Mouse (Mus musculus): Measurements from ENCODE around the gene Nhej1. TPM values are rescaled to one million over a fixed set of nuclear protein-coding genes. Genes with fewer than 3 reads are reported as not detected.

The Nhej1 gene
- polyA plus RNA-seq, 1 experiment from 2014 or later = 10.2 TPM

DNA sequence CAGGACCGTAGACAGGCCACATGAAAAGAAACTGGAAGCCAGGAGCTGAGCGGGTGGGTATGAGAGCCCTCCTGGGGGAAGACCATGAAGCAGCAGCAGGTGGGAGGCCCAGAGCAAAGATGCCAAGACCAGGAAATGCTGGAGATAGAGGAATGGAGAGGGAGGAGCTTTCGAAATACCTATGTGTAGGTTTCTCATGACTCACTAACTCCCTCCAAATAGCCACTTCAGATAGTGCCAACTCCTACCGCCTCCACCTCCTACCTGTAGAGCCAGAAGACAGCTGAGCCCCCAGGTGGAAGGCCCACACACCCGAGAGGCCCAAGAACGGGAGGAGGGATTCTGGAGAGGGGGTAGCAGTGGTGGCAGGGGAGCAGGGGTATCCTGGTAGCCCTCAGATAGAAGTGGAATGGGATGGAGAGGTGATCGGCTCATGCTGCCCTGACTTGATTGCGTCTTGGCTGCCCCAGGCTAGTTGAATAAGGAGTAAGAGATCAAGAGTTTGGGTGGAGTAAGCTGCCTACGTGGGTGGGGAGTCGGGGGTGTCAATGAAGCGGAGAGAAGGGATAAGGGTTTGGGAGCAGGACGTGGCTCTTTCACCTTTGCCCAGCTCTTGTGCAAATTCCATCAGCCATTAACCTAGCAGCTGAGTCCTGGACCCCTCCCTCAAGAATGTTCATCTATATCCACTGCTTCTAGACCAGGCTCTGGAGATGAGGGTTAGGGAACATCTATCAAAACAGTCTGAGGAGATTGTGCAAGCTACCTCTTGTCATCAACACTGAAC is 8.6 kb upstream of the Nhej1 start, which contains the start of gene Slc23a3:
Slc23a3 (minus strand) TSS at position 470 of the 787 bp plus-strand sequence.
- Histone ChIP-seq H3K4me3 (ENCODE audit: low read length) (no peak within 1 kb of the TSS), H3K36me3 (ENCODE audit: control insufficient read depth, insufficient read depth, low read length) (peaks cover 21% of the 10 kb centered on the region), H3K27ac (ENCODE audit: low read length) (no peak within 1 kb of the TSS), H3K4me2 (ENCODE audit: low read depth, low read length) (no peak within 1 kb of the TSS), H3K27me3 (replicated peaks; ENCODE audit: control insufficient read depth, insufficient read depth, low read length) (no peaks in the 10 kb centered on the region), H3K9ac (ENCODE audit: low read depth, low read length) (no peak within 1 kb of the TSS), H3K9me3 (ENCODE audit: control insufficient read depth, low read length) (no peaks in the 10 kb centered on the region), H3K4me1 (ENCODE audit: control insufficient read depth, insufficient read depth, low read length) (peaks cover 3% of the 10 kb centered on the region; the same call in 1 of the 2 replicates)
- no peak for ATAC-seq
- WGBS = 53% methylated on average over 12 of the region's 12 CpGs

DNA sequence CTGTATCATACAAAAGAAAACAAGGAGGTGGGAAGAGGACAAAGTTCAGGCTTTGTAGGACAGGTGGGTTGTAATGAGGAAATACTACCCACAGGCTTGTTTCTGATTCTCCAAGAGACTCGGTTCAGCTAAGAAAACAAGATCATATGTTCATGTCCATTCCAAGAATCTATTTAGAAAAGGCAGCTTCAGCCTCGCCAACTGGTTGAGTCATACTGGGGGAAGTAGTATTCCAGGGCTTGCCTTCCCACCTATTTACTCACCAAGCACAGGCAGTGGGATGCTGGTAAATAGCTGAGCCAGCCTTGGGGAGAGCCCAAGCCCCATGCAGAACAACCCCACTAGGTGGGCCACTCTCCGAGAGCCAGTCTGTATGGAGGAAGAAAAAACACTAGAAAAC is 3.6 kb upstream of the Nhej1 start:
- ATAC-seq = no peak
- H3K9ac ChIP-seq (ENCODE audit: low read depth, low read length) = no peak overlapping the region
- no peaks in the 10 kb centered on the region for H3K9me3 ChIP-seq (ENCODE audit: control insufficient read depth, low read length)
- H3K36me3 ChIP-seq (ENCODE audit: control insufficient read depth, insufficient read depth, low read length) = no peaks in the 10 kb centered on the region
- peaks cover 5% of the 10 kb centered on the region for H3K4me1 ChIP-seq (ENCODE audit: control insufficient read depth, insufficient read depth, low read length)
- WGBS = 66% methylated on average over 3 of the region's 3 CpGs
- no peak overlapping the region for H3K4me3 ChIP-seq (ENCODE audit: low read length)
- no peak overlapping the region; the same call in 1 of the 2 replicates for H3K27ac ChIP-seq (ENCODE audit: low read length)
- H3K27me3 ChIP-seq (replicated peaks; ENCODE audit: control insufficient read depth, insufficient read depth, low read length) = no peaks in the 10 kb centered on the region
- no peak overlapping the region for H3K4me2 ChIP-seq (ENCODE audit: low read depth, low read length)

DNA sequence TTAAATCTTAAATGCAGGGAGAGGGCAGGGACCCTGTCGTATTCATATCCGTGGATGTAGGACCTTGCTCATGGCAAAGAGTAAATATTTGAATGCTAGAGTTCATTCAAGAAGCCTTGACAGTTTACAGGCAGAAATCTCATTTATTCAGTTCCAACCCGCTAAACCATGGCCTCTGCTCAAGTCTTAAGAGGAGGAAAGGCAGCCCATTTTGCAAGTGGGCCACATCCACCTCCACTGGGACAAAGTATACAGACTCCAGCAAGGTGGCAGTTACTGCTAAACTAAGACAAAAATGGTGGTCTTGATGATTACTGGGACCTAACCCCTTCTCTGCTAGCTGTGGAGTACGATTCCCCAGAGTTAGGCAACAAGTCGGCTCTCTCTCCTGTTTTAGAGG is 418 bp upstream of the Nhej1 start:
- H3K4me2 ChIP-seq (ENCODE audit: low read depth, low read length) = peak overlapping the region; percentile 51
- peaks cover 5% of the 10 kb centered on the region for H3K4me1 ChIP-seq (ENCODE audit: control insufficient read depth, insufficient read depth, low read length)
- H3K36me3 ChIP-seq (ENCODE audit: control insufficient read depth, insufficient read depth, low read length) = no peaks in the 10 kb centered on the region
- peak overlapping the region; percentile 99 for H3K27ac ChIP-seq (ENCODE audit: low read length)
- peak overlapping the region; percentile 66 for H3K4me3 ChIP-seq (ENCODE audit: low read length)
- no peaks in the 10 kb centered on the region for H3K27me3 ChIP-seq (replicated peaks; ENCODE audit: control insufficient read depth, insufficient read depth, low read length)
- no peaks in the 10 kb centered on the region for H3K9me3 ChIP-seq (ENCODE audit: control insufficient read depth, low read length)
- no peak; the same call in 1 of the 2 replicates for ATAC-seq
- WGBS = 28% methylated on average over 5 of the region's 5 CpGs
- H3K9ac ChIP-seq (ENCODE audit: low read depth, low read length) = peak overlapping the region; percentile 80

DNA sequence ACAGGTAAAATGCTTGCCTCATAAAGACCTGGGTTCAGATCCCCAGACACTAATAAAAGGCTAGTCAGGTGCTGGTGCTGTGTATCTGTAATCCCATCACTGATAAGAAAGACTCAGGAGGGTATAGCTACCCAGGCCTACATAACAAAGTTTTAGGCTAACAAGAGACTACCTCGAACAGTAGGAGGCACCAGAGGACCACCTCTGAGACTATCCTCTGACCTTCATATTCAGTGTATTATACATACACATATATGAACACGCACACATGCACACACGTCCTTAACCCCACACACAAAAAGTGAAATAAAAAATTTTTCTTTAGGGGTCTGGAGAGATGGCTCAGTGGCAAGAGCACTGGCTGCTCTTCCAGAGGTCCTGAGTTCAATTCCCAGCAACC is 2.8 kb downstream of the Nhej1 start:
- Histone ChIP-seq H3K4me2 (ENCODE audit: low read depth, low read length) (no peak overlapping the region), H3K9ac (ENCODE audit: low read depth, low read length) (no peak overlapping the region), H3K27me3 (replicated peaks; ENCODE audit: control insufficient read depth, insufficient read depth, low read length) (no peaks in the 10 kb centered on the region), H3K27ac (ENCODE audit: low read length) (no peak overlapping the region), H3K9me3 (ENCODE audit: control insufficient read depth, low read length) (no peaks in the 10 kb centered on the region), H3K36me3 (ENCODE audit: control insufficient read depth, insufficient read depth, low read length) (no peaks in the 10 kb centered on the region), H3K4me1 (ENCODE audit: control insufficient read depth, insufficient read depth, low read length) (peaks cover 5% of the 10 kb centered on the region), H3K4me3 (ENCODE audit: low read length) (no peak overlapping the region)
- WGBS = 82% methylated on average over 3 of the region's 3 CpGs
- ATAC-seq = no peak

DNA sequence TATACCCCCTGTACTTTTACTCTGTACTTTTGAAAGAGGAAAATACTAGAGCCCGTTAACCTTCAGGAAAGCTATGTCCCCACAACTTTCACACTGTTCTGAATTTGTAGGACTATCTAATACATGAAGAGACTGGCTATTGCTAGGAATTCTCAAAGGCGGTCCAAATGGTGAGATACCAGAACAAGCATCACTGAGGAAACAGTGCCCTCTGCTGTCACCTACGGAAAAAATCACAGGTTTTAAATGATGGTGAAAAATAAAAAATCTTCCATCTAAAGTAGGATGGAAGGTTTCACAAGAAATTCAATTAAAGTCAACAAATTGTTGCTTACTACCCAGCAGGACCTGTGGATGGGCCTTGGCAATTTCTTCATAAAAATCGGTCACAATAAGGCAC is 72.9 kb downstream of the Nhej1 start:
- no peak overlapping the region for H3K9ac ChIP-seq (ENCODE audit: low read depth, low read length)
- no peaks in the 10 kb centered on the region for H3K9me3 ChIP-seq (ENCODE audit: control insufficient read depth, low read length)
- no peak; the same call in 1 of the 2 replicates for ATAC-seq
- H3K4me2 ChIP-seq (ENCODE audit: low read depth, low read length) = no peak overlapping the region
- no peak overlapping the region for H3K4me3 ChIP-seq (ENCODE audit: low read length)
- H3K27me3 ChIP-seq (replicated peaks; ENCODE audit: control insufficient read depth, insufficient read depth, low read length) = no peaks in the 10 kb centered on the region
- no peak overlapping the region for H3K27ac ChIP-seq (ENCODE audit: low read length)
- 25% methylated on average over 4 of the region's 4 CpGs for WGBS
- H3K36me3 ChIP-seq (ENCODE audit: control insufficient read depth, insufficient read depth, low read length) = no peaks in the 10 kb centered on the region
- H3K4me1 ChIP-seq (ENCODE audit: control insufficient read depth, insufficient read depth, low read length) = no peaks in the 10 kb centered on the region

DNA sequence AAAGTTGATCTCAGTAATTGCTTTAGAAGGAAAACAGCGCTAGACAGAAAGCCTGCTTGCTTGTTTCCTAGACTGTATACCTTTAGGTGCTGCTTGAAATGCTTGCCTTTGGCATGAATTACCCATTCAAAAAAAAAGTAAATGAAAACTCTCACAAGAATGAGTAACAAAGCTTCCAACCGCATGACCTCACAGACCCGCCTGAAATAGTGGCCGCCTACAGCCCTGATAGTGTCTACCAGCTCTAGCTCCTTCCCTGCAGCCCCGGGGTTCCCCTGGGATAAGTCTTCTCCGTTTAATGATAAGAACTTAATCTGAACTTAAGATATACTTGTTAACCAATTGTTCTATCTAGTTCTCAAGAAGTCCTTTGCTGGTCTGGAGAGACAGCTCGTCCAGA is 73.6 kb downstream of the Nhej1 start:
- no peak for ATAC-seq
- H3K9ac ChIP-seq (ENCODE audit: low read depth, low read length) = no peak overlapping the region
- H3K4me3 ChIP-seq (ENCODE audit: low read length) = no peak overlapping the region
- H3K9me3 ChIP-seq (ENCODE audit: control insufficient read depth, low read length) = no peaks in the 10 kb centered on the region
- no peak overlapping the region for H3K4me2 ChIP-seq (ENCODE audit: low read depth, low read length)
- H3K36me3 ChIP-seq (ENCODE audit: control insufficient read depth, insufficient read depth, low read length) = no peaks in the 10 kb centered on the region
- no peaks in the 10 kb centered on the region for H3K27me3 ChIP-seq (replicated peaks; ENCODE audit: control insufficient read depth, insufficient read depth, low read length)
- 59% methylated on average over 7 of the region's 7 CpGs for WGBS
- H3K4me1 ChIP-seq (ENCODE audit: control insufficient read depth, insufficient read depth, low read length) = no peaks in the 10 kb centered on the region
- no peak overlapping the region for H3K27ac ChIP-seq (ENCODE audit: low read length)

DNA sequence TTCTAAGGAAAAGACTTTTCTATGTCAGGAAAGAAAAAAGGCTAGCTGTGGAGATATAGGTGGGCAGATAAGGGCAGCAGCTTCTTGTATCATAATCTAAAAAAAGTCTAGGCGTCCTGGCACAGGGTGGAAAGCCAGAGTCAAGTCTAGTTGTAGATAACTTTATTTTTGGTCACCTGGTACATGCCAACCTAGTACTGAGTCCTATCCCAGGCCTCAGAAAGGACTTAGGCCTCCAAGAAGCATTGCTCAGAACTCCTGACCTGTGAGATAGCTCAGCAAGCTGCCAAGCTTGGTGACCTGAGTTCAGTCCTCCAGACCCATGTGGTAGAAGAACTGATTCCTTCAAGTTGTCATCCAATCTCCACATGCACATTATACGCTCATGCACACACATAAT is 76.4 kb downstream of the Nhej1 start:
- Histone ChIP-seq H3K36me3 (ENCODE audit: control insufficient read depth, insufficient read depth, low read length) (no peaks in the 10 kb centered on the region), H3K9ac (ENCODE audit: low read depth, low read length) (no peak overlapping the region), H3K4me1 (ENCODE audit: control insufficient read depth, insufficient read depth, low read length) (no peaks in the 10 kb centered on the region), H3K27me3 (replicated peaks; ENCODE audit: control insufficient read depth, insufficient read depth, low read length) (no peaks in the 10 kb centered on the region), H3K4me2 (ENCODE audit: low read depth, low read length) (no peak overlapping the region), H3K27ac (ENCODE audit: low read length) (no peak overlapping the region), H3K9me3 (ENCODE audit: control insufficient read depth, low read length) (no peaks in the 10 kb centered on the region), H3K4me3 (ENCODE audit: low read length) (no peak overlapping the region)
- 78% methylated on average over 2 of the region's 2 CpGs for WGBS
- ATAC-seq = no peak

DNA sequence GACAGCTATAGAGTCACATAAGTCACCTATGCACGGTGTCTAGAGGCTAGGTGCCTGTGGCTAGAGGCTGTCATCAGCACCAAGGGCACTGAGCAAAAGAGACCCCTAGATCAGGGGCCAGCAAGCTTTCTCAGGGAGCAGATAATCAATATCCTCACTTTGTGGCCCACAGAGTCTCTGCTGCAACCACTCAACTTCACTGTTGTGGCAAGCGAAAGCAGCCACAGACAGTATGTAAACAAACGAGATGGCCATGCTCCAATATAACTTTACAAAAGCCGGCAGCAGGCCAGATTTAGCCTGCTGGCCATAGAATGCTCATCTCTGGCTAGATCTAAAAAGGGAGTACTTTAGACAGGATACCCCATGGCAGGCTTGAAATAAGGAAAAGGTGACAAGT is 77.0 kb downstream of the Nhej1 start:
- Histone ChIP-seq H3K4me1 (ENCODE audit: control insufficient read depth, insufficient read depth, low read length) (no peaks in the 10 kb centered on the region), H3K36me3 (ENCODE audit: control insufficient read depth, insufficient read depth, low read length) (no peaks in the 10 kb centered on the region), H3K27ac (ENCODE audit: low read length) (no peak overlapping the region), H3K27me3 (replicated peaks; ENCODE audit: control insufficient read depth, insufficient read depth, low read length) (no peaks in the 10 kb centered on the region), H3K9ac (ENCODE audit: low read depth, low read length) (no peak overlapping the region), H3K4me3 (ENCODE audit: low read length) (no peak overlapping the region), H3K4me2 (ENCODE audit: low read depth, low read length) (no peak overlapping the region), H3K9me3 (ENCODE audit: control insufficient read depth, low read length) (no peaks in the 10 kb centered on the region)
- 44% methylated on average over 4 of the region's 4 CpGs for WGBS
- no peak for ATAC-seq

DNA sequence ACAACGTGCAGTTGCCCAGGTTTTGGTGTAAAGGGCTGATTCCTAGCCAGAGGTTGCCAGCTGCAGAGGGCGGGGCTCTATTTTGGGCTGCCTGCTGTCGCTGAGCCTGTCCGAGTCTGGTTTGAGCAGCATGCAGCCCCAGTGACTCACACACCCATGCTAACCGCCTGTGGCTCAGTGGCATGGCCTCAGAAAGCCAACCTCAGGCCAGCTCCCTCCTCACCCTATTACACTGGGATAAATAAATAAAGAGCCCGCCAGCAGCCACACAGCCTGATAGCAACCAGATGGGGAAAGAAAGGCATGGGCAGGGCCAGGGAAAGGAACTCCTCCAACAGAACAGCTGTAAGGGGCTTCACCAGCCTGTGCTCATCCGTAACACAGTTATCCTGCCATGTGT is 84.6 kb downstream of the Nhej1 start:
- Histone ChIP-seq H3K4me1 (ENCODE audit: control insufficient read depth, insufficient read depth, low read length) (no peaks in the 10 kb centered on the region), H3K9me3 (ENCODE audit: control insufficient read depth, low read length) (no peaks in the 10 kb centered on the region), H3K27ac (ENCODE audit: low read length) (no peak overlapping the region), H3K4me3 (ENCODE audit: low read length) (no peak overlapping the region), H3K36me3 (ENCODE audit: control insufficient read depth, insufficient read depth, low read length) (no peaks in the 10 kb centered on the region), H3K9ac (ENCODE audit: low read depth, low read length) (no peak overlapping the region), H3K4me2 (ENCODE audit: low read depth, low read length) (no peak overlapping the region), H3K27me3 (replicated peaks; ENCODE audit: control insufficient read depth, insufficient read depth, low read length) (no peaks in the 10 kb centered on the region)
- WGBS = 26% methylated on average over 7 of the region's 7 CpGs
- ATAC-seq = no peak

DNA sequence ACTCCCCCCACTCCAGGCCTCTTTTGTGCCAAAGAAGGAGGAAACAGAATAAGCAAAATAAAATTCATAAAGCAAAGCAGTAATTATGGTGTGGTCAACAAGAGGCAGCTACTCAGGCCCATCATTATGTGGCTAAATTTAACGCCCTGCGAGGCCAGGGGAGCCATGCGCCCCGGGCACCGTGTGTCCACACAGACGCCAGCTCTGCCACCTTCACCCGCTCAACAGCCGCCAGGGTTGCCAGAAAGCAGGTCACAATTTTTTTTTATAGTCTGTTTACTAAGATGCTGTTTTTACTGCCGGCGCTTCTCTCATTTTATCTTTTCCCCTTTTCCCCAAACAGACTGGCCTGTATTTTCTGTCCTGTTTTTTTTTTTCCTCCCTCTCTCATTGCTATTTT is 93.0 kb downstream of the Nhej1 start:
- WGBS = 83% methylated on average over 10 of the region's 10 CpGs

More for the DNA sequence above, 93.0 kb downstream of the Nhej1 start:
- no peak for ATAC-seq
- no peak overlapping the region for H3K4me2 ChIP-seq (ENCODE audit: low read depth, low read length)
- no peaks in the 10 kb centered on the region for H3K9me3 ChIP-seq (ENCODE audit: control insufficient read depth, low read length)
- no peaks in the 10 kb centered on the region for H3K27me3 ChIP-seq (replicated peaks; ENCODE audit: control insufficient read depth, insufficient read depth, low read length)
- no peaks in the 10 kb centered on the region for H3K4me1 ChIP-seq (ENCODE audit: control insufficient read depth, insufficient read depth, low read length)
- H3K27ac ChIP-seq (ENCODE audit: low read length) = no peak overlapping the region
- no peak overlapping the region for H3K4me3 ChIP-seq (ENCODE audit: low read length)
- H3K36me3 ChIP-seq (ENCODE audit: control insufficient read depth, insufficient read depth, low read length) = no peaks in the 10 kb centered on the region
- H3K9ac ChIP-seq (ENCODE audit: low read depth, low read length) = no peak overlapping the region
